Mouse (Mus musculus) myocyte (in vitro differentiated cells): Measurements from ENCODE around the gene Pdzd2. TPM values are rescaled to one million over a fixed set of nuclear protein-coding genes. Genes with fewer than 3 reads are reported as not detected.

Experiments used
- H3K27me3 ChIP-seq: one replicate; pipeline ENCODE4 v1.6.1; 2011; ENCODE audit not compliant: control insufficient read depth, insufficient read depth, insufficient read length
- H3K36me3 ChIP-seq: one replicate; pipeline ENCODE4 v1.6.1; 2011; ENCODE audit not compliant: control insufficient read depth, insufficient read depth
- H3K4me2 ChIP-seq: one replicate; pipeline ENCODE4 v1.6.1; 2011; ENCODE audit warnings: low read depth, control low read depth
- H3K4me3 ChIP-seq: one replicate; pipeline ENCODE4 v1.5.1; 2011; ENCODE audit warnings: mild to moderate bottlenecking, control low read depth, moderate library complexity
- H3K79me2 ChIP-seq: one replicate; pipeline ENCODE4 v1.6.1; 2011; ENCODE audit not compliant: control insufficient read depth, insufficient read depth
- H3ac ChIP-seq: one replicate; pipeline ENCODE4 v1.6.1; 2011; ENCODE audit not compliant: control insufficient read depth, insufficient read length
- CEBPB ChIP-seq: IDR thresholded peaks from 2 replicates; pipeline ENCODE4 v1.6.1; 2011; ENCODE audit warnings: mild to moderate bottlenecking, moderate library complexity; ENCODE audit not compliant: poor library complexity, insufficient read depth, severe bottlenecking
- E2F4 ChIP-seq: IDR thresholded peaks from one replicate; pipeline ENCODE4 v1.6.1; 2011; ENCODE audit warnings: mild to moderate bottlenecking, control low read depth, moderate library complexity; ENCODE audit not compliant: insufficient read depth
- MAX ChIP-seq: IDR thresholded peaks from one replicate; pipeline ENCODE4 v1.6.1; 2011; ENCODE audit warnings: low read depth, mild to moderate bottlenecking, control low read depth
- MYOD1 ChIP-seq, 3 experiments: IDR thresholded peaks; one replicate each; pipeline ENCODE4 v1.6.1; 2011; ENCODE audit warnings: control low read depth in 2 of 3, low read depth in 2 of 3, mild to moderate bottlenecking in 2 of 3, moderate library complexity in 1 of 3; ENCODE audit not compliant: insufficient read length in 2 of 3, control insufficient read depth in 1 of 3
- MYOG ChIP-seq, 3 experiments: IDR thresholded peaks; one replicate each; pipeline ENCODE4 v1.6.1; 2011; ENCODE audit warnings: control low read depth in 2 of 3, low read depth in 2 of 3, mild to moderate bottlenecking in 2 of 3; ENCODE audit not compliant: insufficient read length in 2 of 3, control insufficient read depth in 1 of 3, insufficient read depth in 1 of 3
- POLR2A ChIP-seq: IDR thresholded peaks from one replicate; pipeline ENCODE4 v1.6.1; 2011; ENCODE audit warnings: low read depth, mild to moderate bottlenecking, control low read depth, moderate library complexity; ENCODE audit not compliant: insufficient read length
- POLR2AphosphoS2 ChIP-seq: IDR thresholded peaks from one replicate; pipeline ENCODE4 v1.6.1; 2011; ENCODE audit warnings: low read depth, control low read depth; ENCODE audit not compliant: insufficient read length
- REST ChIP-seq: IDR thresholded peaks from one replicate; pipeline ENCODE4 v1.6.1; 2011; ENCODE audit warnings: mild to moderate bottlenecking, control low read depth, moderate library complexity; ENCODE audit not compliant: insufficient read depth, insufficient read length
- SRF ChIP-seq: IDR thresholded peaks from one replicate; pipeline ENCODE4 v1.6.1; 2011; ENCODE audit warnings: low read depth; ENCODE audit not compliant: control insufficient read depth, insufficient read length
- TCF12 ChIP-seq: IDR thresholded peaks from one replicate; pipeline ENCODE4 v1.6.1; 2011; ENCODE audit warnings: mild to moderate bottlenecking, control low read depth; ENCODE audit not compliant: poor library complexity, insufficient read depth, severe bottlenecking
- TCF3 ChIP-seq: IDR thresholded peaks from one replicate; pipeline ENCODE4 v1.6.1; 2011; ENCODE audit warnings: low read depth, control low read depth; ENCODE audit not compliant: insufficient read length
- USF1 ChIP-seq: IDR thresholded peaks from one replicate; pipeline ENCODE4 v1.6.1; 2011; ENCODE audit warnings: low read depth, mild to moderate bottlenecking, control low read depth, moderate library complexity
- polyA plus RNA-seq: library from polyadenylated mRNA; unstranded; fragments of >200 nt; fragmentation: generic; extraction: Trizol; gene quantifications from one replicate; pipeline ENCODE4 v1.2.1, GENCODE M21; 2012; ENCODE audit warnings: missing spikeins

Pdzd2 gene
- polyA plus RNA-seq, 1 experiment, result 0.01 TPM

DNA sequence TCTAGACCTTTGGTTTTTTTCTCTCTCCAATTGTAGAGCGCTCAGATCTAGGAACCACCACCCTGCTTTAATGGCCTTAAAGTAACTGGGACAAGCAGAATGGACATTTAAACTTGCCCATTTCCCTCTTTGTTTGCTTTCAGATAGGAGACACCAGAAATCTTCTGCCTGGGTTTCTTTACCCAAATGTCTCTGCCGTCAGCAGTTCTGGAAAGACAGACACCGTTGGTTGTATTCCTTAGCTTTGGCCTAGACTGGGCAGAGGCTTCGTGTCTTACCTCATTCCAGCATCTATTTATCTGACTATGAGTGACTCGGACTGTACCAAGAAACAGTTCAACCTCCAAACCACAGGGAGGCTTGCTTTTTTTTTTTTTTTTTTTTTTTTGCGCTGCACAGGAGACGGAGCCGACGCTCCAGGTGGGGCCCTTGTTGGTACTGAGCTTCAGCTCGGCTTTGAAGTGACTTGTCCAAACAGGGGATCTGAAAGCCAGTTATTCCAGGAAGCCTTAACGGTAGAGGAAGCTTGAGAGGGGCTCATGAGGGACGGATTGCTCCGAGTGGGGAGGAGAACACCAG, 363.1 kb downstream of the Pdzd2 start:
- TF ChIP-seq MAX, result no peak
- TF ChIP-seq MYOG (IDR thresholded peaks at IDR 0.05; ENCODE audit: control insufficient read depth in 1 of 3, insufficient read depth in 1 of 3, insufficient read length in 2 of 3, low read depth in 2 of 3), result no peak
- TF ChIP-seq USF1, result no peak
- TF ChIP-seq POLR2A, result no peak
- no peak for TF ChIP-seq E2F4
- no peak for TF ChIP-seq MYOD1 (IDR thresholded peaks at IDR 0.05; ENCODE audit: control insufficient read depth in 1 of 3, insufficient read length in 2 of 3, low read depth in 2 of 3)
- no peak for TF ChIP-seq REST
- TF ChIP-seq TCF12, result no peak
- no peak for TF ChIP-seq CEBPB
- TF ChIP-seq SRF, result no peak
- no peak for TF ChIP-seq TCF3
- no peak for TF ChIP-seq POLR2AphosphoS2
- Histone ChIP-seq H3K4me3 (no peak overlapping the region), H3K27me3 (peaks cover 8% of the 10 kb centered on the region), H3K36me3 (no peaks in the 10 kb centered on the region), H3K79me2 (no peaks in the 10 kb centered on the region), H3ac (no peak overlapping the region), H3K4me2 (no peak overlapping the region)

DNA sequence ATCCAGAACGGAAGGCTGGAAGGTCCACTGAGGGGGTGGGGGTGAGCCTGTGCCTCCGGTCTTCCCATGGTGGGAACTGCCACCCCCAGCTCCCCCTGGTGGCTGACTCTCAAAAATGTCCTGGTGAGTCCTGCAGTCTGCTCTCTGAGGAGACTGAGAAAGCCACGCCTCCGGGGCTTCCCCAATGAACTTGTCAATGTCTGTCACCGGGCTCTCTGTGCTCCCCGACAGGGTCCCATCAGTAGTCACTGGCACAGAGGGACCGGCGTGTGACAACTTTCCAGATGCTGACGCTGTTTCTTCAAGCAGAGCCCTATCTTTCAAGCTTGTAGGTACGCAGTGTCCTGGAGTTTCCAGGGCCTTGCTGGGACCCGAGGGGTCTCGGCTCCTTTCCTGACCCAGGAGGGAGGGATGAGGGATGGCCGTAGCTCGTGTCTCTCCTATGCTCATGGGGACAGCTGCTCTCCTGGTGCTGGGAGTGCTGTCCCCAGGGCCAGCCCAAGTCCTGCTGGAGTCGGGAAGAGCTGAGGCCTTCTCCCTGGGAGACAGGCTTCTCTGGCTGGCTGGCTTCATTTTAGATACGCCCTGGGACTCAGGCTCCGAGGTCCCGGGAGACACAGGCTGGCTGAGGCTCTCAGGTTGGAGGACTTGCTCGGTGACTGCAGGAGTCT, 363.9 kb downstream of the Pdzd2 start:
- H3K27me3 ChIP-seq, result peaks cover 8% of the 10 kb centered on the region
- no peaks in the 10 kb centered on the region for H3K79me2 ChIP-seq
- H3K36me3 ChIP-seq, result no peaks in the 10 kb centered on the region
- no peak overlapping the region for H3K4me3 ChIP-seq
- no peak for TF ChIP-seq USF1
- TF ChIP-seq MYOD1 (IDR thresholded peaks at IDR 0.05; ENCODE audit: control insufficient read depth in 1 of 3, insufficient read length in 2 of 3, low read depth in 2 of 3), result no peak
- TF ChIP-seq MAX, result no peak
- no peak for TF ChIP-seq TCF3
- no peak for TF ChIP-seq TCF12
- no peak for TF ChIP-seq POLR2AphosphoS2
- H3K4me2 ChIP-seq, result no peak overlapping the region
- H3ac ChIP-seq, result no peak overlapping the region

- H3ac ChIP-seq, result no peak overlapping the region
- H3K36me3 ChIP-seq, result no peaks in the 10 kb centered on the region
- TF ChIP-seq TCF12, result no peak
- no peak for TF ChIP-seq USF1
- TF ChIP-seq TCF3, result no peak
- TF ChIP-seq REST, result no peak
- TF ChIP-seq MYOD1 (IDR thresholded peaks at IDR 0.05; ENCODE audit: control insufficient read depth in 1 of 3, insufficient read length in 2 of 3, low read depth in 2 of 3), result no peak
- no peak for TF ChIP-seq E2F4
- TF ChIP-seq CEBPB, result no peak
- TF ChIP-seq MYOG (IDR thresholded peaks at IDR 0.05; ENCODE audit: control insufficient read depth in 1 of 3, insufficient read depth in 1 of 3, insufficient read length in 2 of 3, low read depth in 2 of 3), result no peak
- no peak for TF ChIP-seq POLR2AphosphoS2
- TF ChIP-seq MAX, result no peak
- H3K4me2 ChIP-seq, result no peak overlapping the region
- peaks cover 8% of the 10 kb centered on the region for H3K27me3 ChIP-seq
- H3K4me3 ChIP-seq, result no peak overlapping the region
- H3K79me2 ChIP-seq, result no peaks in the 10 kb centered on the region
Measured at GRCm38 (mm10) chr15:12374916-12375315, 364.8 kb downstream of the Pdzd2 start.

- Histone ChIP-seq H3K79me2 (no peaks in the 10 kb centered on the region), H3ac (no peak overlapping the region), H3K4me3 (no peak overlapping the region), H3K36me3 (no peaks in the 10 kb centered on the region), H3K4me2 (peak overlapping the region; percentile 4), H3K27me3 (peaks cover 8% of the 10 kb centered on the region)
- TF ChIP-seq E2F4, result no peak
- no peak for TF ChIP-seq TCF12
- TF ChIP-seq USF1, result no peak
- TF ChIP-seq SRF, result no peak
- no peak for TF ChIP-seq REST
- no peak for TF ChIP-seq CEBPB
- TF ChIP-seq POLR2AphosphoS2, result no peak
- no peak for TF ChIP-seq POLR2A
- TF ChIP-seq MYOG (IDR thresholded peaks at IDR 0.05; ENCODE audit: control insufficient read depth in 1 of 3, insufficient read depth in 1 of 3, insufficient read length in 2 of 3, low read depth in 2 of 3), result no peak
- no peak for TF ChIP-seq MYOD1 (IDR thresholded peaks at IDR 0.05; ENCODE audit: control insufficient read depth in 1 of 3, insufficient read length in 2 of 3, low read depth in 2 of 3)
Measured at GRCm38 (mm10) chr15:12373918-12374317, 365.8 kb downstream of the Pdzd2 start.
